Mouse (Mus musculus) ES-Bruce4 (cell line): ENCODE measurements at regions not wholly inside any gene's neighbourhood (a gene's known extent, or its start where the extent isn't known, plus 50 kb on each side); places are given as distances from the start of the nearest gene placed in this dataset.

Experiments used
- CTCF ChIP-seq: IDR thresholded peaks from one replicate; pipeline ENCODE4 v1.8.1; 2011; ENCODE audit warnings: low read depth, low read length
- EP300 ChIP-seq: IDR thresholded peaks from 2 replicates; pipeline ENCODE4 v1.6.1; 2011; ENCODE audit warnings: low read depth, low read length; ENCODE audit not compliant: insufficient read depth
- POLR2A ChIP-seq: IDR thresholded peaks from one replicate; pipeline ENCODE4 v1.8.1; 2011; ENCODE audit warnings: low read length; ENCODE audit not compliant: insufficient read depth

- TF ChIP-seq CTCF (no peak), EP300 (no peak), POLR2A (no peak)
Observed at GRCm38 (mm10) chr7:95789424-95789823, 381.6 kb upstream of the Tenm4 start.
